Mouse (Mus musculus) forebrain, embryonic 10.5 days (tissue): ENCODE measurements around the gene Msh5. TPM values are rescaled to one million over a fixed set of nuclear protein-coding genes. Genes with fewer than 3 reads are reported as not detected.

Source experiments
- DNase-seq: peaks from one replicate; pipeline ENCODE4 v3.0.0-alpha.2; 2017; ENCODE audit warnings: low spot score; ENCODE audit errors: extremely low spot score
- H3K27ac ChIP-seq: fragments of 300-500 bp; sonication (generic); 2 replicates; pipeline ENCODE4 v1.5.1; 2016; ENCODE audit warnings: mild to moderate bottlenecking
- H3K27me3 ChIP-seq: fragments of 300-500 bp; sonication (generic); 2 replicates; pipeline ENCODE4 v1.6.1; 2016; ENCODE audit warnings: mild to moderate bottlenecking; ENCODE audit not compliant: poor library complexity, severe bottlenecking
- H3K36me3 ChIP-seq: fragments of 300-500 bp; sonication (generic); replicated peaks from 2 replicates; pipeline ENCODE4 v1.6.1; 2016; ENCODE audit warnings: mild to moderate bottlenecking, moderate library complexity
- H3K4me1 ChIP-seq: fragments of 300-500 bp; sonication (generic); 2 replicates; pipeline ENCODE4 v1.6.1; 2016
- H3K4me3 ChIP-seq: fragments of 300-500 bp; sonication (generic); 2 replicates; pipeline ENCODE4 v1.5.1; 2016; ENCODE audit warnings: mild to moderate bottlenecking, moderate library complexity
- H3K9me3 ChIP-seq: fragments of 300-500 bp; sonication (generic); 2 replicates; pipeline ENCODE4 v1.6.1; 2016; ENCODE audit warnings: mild to moderate bottlenecking, moderate library complexity
- WGBS: fragments of 180-500 bp; shearing (Covaris S2); methylation state at CpG from one replicate; pipeline ENCODE4 v1.1.7; 2016; 5-methylcytosine and 5-hydroxymethylcytosine counted together
- polyA plus RNA-seq: library from polyadenylated mRNA; unstranded; fragments of >200 nt; fragmentation: Nextera tagmentation; extraction: Ambion mirVana; gene quantifications from 2 replicates; pipeline ENCODE4 v1.2.1, GENCODE M21; 2016

Gene Msh5
- polyA plus RNA-seq, 1 experiment from 2014 or later = 5.1 TPM

DNA sequence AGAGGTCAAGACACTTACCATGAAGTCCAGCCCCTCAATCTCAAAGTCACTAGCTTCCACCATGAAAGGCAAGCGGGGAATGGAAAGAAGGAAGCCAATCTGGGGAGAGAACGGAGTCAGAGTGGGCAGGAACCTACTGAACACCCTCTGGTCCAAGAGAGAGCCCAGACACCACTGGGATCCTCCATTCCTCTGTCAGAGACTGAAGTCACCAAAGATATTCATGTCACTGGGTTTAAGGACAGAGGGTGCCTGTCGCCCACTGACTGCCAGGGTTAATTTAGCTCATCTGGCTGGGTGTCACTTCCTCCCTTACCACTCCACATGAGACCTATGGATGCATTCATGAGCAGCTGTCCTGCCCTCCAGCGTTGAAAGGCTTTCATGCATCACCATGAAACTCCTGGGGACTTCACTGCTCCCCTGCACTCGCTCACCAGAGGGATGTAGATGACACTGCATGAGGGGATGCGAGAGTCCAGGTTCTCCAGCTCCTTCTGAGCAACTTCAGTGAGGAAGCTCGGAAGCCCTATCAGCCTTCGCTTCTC lies 14.1 kb downstream of the Msh5 start:
- no peaks in the 10 kb centered on the region for H3K9me3 ChIP-seq
- no peak overlapping the region for H3K4me3 ChIP-seq
- DNase-seq = no peak
- H3K27me3 ChIP-seq = 0 out of 2 replicates have a peak, but pooled peaks cover 3% of the 10 kb centered on the region
- peaks cover 23% of the 10 kb centered on the region for H3K4me1 ChIP-seq
- 79% methylated on average over 8 of the region's 8 CpGs for WGBS
- H3K27ac ChIP-seq = no peak overlapping the region
- no peaks in the 10 kb centered on the region for H3K36me3 ChIP-seq

- H3K27ac ChIP-seq = no peak overlapping the region
- no peaks in the 10 kb centered on the region for H3K9me3 ChIP-seq
- DNase-seq = no peak
- WGBS = 91% methylated on average over 7 of the region's 7 CpGs
- H3K27me3 ChIP-seq = 0 out of 2 replicates have a peak, but pooled peaks cover 3% of the 10 kb centered on the region
- peaks cover 28% of the 10 kb centered on the region for H3K4me1 ChIP-seq
- H3K36me3 ChIP-seq = no peaks in the 10 kb centered on the region
- H3K4me3 ChIP-seq = no peak overlapping the region
Observed at GRCm38 (mm10) chr17:35031880-35032279, 14.7 kb downstream of the Msh5 start.

DNA sequence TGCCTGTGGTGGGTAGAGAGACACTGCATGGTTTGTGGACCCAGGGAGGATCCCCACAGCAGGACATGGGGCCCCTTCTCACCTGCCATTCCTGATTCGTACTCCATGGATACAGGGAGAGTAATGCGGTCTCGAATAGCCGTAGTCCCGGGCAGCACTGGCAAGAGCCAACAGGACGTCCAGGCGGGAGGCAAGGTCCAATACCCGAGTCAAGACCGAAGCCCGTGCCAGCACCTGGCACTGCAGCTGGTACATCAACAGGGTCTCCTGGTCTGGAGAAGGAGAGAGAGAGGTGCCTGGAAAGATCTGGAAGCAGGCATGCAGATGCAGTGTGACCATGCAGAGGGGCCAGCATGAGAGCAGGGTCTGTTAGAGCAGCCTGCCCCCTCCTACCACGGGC lies 15.3 kb downstream of the Msh5 start:
- 92% methylated on average over 11 of the region's 11 CpGs for WGBS
- Histone ChIP-seq H3K4me1 (peaks cover 34% of the 10 kb centered on the region), H3K36me3 (no peaks in the 10 kb centered on the region), H3K4me3 (no peak overlapping the region), H3K9me3 (no peaks in the 10 kb centered on the region), H3K27me3 (0 out of 2 replicates have a peak, but pooled peaks cover 3% of the 10 kb centered on the region), H3K27ac (no peak overlapping the region)
- DNase-seq = no peak

GRCm38 (mm10) chr17:35029691-35030532 lies 16.6 kb downstream of the Msh5 start:
- H3K4me1 ChIP-seq = peaks cover 43% of the 10 kb centered on the region
- 32% methylated on average over 19 of the region's 19 CpGs for WGBS
- H3K27me3 ChIP-seq = 0 out of 2 replicates have a peak, but pooled peaks cover 3% of the 10 kb centered on the region
- H3K36me3 ChIP-seq = no peaks in the 10 kb centered on the region
- peak overlapping the region; percentile 3; the same call in 1 of the 2 replicates for H3K4me3 ChIP-seq
- H3K27ac ChIP-seq = peak overlapping the region; percentile 48
- no peak for DNase-seq
- no peaks in the 10 kb centered on the region for H3K9me3 ChIP-seq

DNA sequence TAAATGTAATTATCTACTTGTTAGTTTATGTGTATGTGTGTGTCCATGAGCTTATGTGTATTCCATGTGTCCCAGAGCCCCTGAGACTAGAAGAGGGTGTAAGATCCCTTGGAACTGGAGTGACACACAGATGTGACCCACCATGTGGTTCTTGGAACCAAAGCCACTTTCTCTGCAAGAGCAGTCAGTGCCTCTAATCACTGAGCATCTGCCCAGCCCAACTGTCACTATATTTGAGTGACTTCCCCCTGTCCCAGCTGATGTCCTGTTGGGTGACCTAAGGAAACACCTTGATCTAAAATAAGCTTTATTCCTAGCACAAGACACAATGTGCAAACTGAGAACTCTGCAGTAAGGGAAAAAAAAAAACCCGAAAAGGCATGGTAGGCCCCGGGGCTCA lies 18.2 kb downstream of the Msh5 start:
- no peak for DNase-seq
- no peak overlapping the region for H3K27ac ChIP-seq
- no peak overlapping the region for H3K4me3 ChIP-seq
- H3K36me3 ChIP-seq = no peaks in the 10 kb centered on the region
- H3K4me1 ChIP-seq = peaks cover 59% of the 10 kb centered on the region
- WGBS = 89% methylated on average over 2 of the region's 2 CpGs
- H3K27me3 ChIP-seq = 0 out of 2 replicates have a peak, but pooled peaks cover 3% of the 10 kb centered on the region
- no peaks in the 10 kb centered on the region for H3K9me3 ChIP-seq

DNA sequence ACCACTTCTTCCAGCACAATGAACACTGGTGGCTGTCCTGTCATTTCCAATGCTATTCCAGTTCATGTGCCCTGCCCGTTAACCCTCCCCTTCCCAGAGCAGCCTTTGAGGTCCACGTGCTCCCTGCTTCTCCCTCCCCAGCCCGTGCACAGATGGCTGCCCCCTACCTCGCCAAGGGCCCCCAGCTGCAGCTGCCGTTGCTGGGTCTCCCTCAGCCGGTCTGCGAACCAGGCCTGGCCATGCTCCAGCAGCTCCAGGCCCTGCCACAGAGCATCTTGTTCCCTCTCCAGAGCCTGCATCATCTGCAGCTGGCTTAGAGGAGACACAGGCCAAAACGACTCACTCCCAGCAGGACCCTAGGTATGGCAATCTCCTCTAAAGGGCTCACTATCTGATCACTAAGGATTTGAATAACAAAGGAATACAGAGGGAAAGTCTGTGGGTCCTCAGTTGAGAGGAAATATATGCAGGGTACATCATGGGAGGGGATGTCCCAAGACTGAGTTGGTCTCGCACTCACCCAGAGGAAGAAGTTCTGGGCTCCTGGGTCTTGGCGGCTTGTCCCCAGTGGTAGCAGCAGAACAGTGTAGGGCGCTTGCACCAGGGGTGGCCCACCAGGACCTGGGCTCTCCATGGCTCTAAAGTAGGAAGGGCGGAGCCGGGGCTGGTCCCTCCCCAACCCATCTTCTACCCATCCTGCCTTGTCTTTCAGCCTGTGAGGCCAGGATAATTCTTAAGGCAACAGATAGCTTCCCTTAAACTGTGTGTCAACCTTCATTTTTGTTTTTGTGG lies 19.1 kb downstream of the Msh5 start, which contains the start of gene Sapcd1:
TSS of gene Sapcd1 (minus strand) at position 740 of the 792 bp plus-strand sequence.
- Histone ChIP-seq H3K36me3 (no peaks in the 10 kb centered on the region), H3K4me3 (peak within 1 kb of the TSS; percentile 28), H3K9me3 (no peaks in the 10 kb centered on the region), H3K27me3 (0 out of 2 replicates have a peak, but pooled peaks cover 3% of the 10 kb centered on the region), H3K4me1 (peaks cover 60% of the 10 kb centered on the region), H3K27ac (peak within 1 kb of the TSS; percentile 80)
- DNase-seq = peak; percentile 19
- 38% methylated on average over 13 of the region's 13 CpGs for WGBS

- Histone ChIP-seq H3K36me3 (no peaks in the 10 kb centered on the region), H3K27me3 (no peaks in the 10 kb centered on the region), H3K9me3 (no peaks in the 10 kb centered on the region), H3K4me3 (no peak overlapping the region), H3K27ac (peak overlapping the region; percentile 58), H3K4me1 (peaks cover 69% of the 10 kb centered on the region)
- DNase-seq = no peak
- whole genome bisulfite sequencing = 84% methylated on average over 5 of the region's 5 CpGs
Observed at GRCm38 (mm10) chr17:35026206-35026605, 20.3 kb downstream of the Msh5 start.

GRCm38 (mm10) chr17:35024691-35025488 lies 21.7 kb downstream of the Msh5 start:
- Histone ChIP-seq H3K9me3 (no peaks in the 10 kb centered on the region), H3K4me3 (no peak overlapping the region; the same call in 1 of the 2 replicates), H3K27me3 (no peaks in the 10 kb centered on the region), H3K27ac (peak overlapping the region; percentile 66; the same call in 1 of the 2 replicates), H3K36me3 (no peaks in the 10 kb centered on the region), H3K4me1 (peaks cover 68% of the 10 kb centered on the region)
- WGBS = 61% methylated on average over 10 of the region's 10 CpGs
- DNase-seq = no peak

- DNase-seq = peak; percentile 14
- peak overlapping the region; percentile 10; the same call in 1 of the 2 replicates for H3K4me3 ChIP-seq
- H3K27ac ChIP-seq = peak overlapping the region; percentile 66
- H3K27me3 ChIP-seq = no peaks in the 10 kb centered on the region
- H3K4me1 ChIP-seq = peaks cover 63% of the 10 kb centered on the region
- no peaks in the 10 kb centered on the region for H3K9me3 ChIP-seq
- H3K36me3 ChIP-seq = no peaks in the 10 kb centered on the region
- 82% methylated on average over 13 of the region's 13 CpGs for WGBS
Observed at GRCm38 (mm10) chr17:35024261-35024660, 22.3 kb downstream of the Msh5 start.

DNA sequence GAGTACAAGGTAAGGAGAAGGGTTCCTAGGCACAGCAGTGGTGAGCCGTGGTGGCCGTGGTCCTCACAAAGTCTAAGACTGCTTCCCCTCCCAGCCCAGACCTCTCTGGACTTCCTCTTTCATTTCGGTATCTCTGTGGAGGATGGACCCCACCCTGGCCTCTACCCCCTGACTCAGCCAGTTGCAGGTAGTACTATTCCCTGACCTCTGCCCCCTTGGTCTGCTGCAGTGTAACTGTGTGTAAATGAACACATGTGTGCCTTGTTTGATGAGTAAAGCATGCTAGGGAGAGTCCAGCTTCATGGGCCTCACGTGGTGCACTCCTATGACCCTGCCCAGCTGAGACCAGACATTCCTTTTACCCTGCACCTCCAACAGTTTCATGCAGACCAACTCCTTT lies 22.8 kb downstream of the Msh5 start:
- peaks cover 60% of the 10 kb centered on the region for H3K4me1 ChIP-seq
- peak; percentile 14 for DNase-seq
- H3K9me3 ChIP-seq = no peaks in the 10 kb centered on the region
- 84% methylated on average over 4 of the region's 4 CpGs for WGBS
- peak overlapping the region; percentile 66 for H3K27ac ChIP-seq
- no peaks in the 10 kb centered on the region for H3K36me3 ChIP-seq
- H3K27me3 ChIP-seq = no peaks in the 10 kb centered on the region
- H3K4me3 ChIP-seq = 0 out of 2 replicates have a peak overlapping the region, but pooled peaks have one; percentile 10

GRCm38 (mm10) chr17:35023221-35023620 lies 23.3 kb downstream of the Msh5 start:
- Histone ChIP-seq H3K9me3 (no peaks in the 10 kb centered on the region), H3K27me3 (no peaks in the 10 kb centered on the region), H3K4me1 (peaks cover 60% of the 10 kb centered on the region), H3K36me3 (peaks cover 4% of the 10 kb centered on the region), H3K27ac (peak overlapping the region; percentile 41; the same call in 1 of the 2 replicates), H3K4me3 (no peak overlapping the region)
- DNase-seq = no peak
- 88% methylated on average over 5 of the region's 5 CpGs for WGBS
